Mouse (Mus musculus) stomach, postnatal 0 days (tissue): ENCODE measurements around the gene Zfp385a. TPM values are rescaled to one million over a fixed set of nuclear protein-coding genes. Genes with fewer than 3 reads are reported as not detected.

Experiments used
- ATAC-seq: fragments of 200-750 bp; cut with Nextera tagmentation; 2 replicates; pipeline ENCODE4 v1.8.0; 2017; ENCODE audit not compliant: low FRiP score, low TSS enrichment
- DNase-seq: peaks from one replicate; pipeline ENCODE4 v3.0.0-alpha.2; 2016; ENCODE audit warnings: low spot score
- H3K27ac ChIP-seq: fragments of 300-500 bp; sonication (generic); replicated peaks from 2 replicates; pipeline ENCODE4 v1.5.1; 2014; ENCODE audit warnings: mild to moderate bottlenecking, control low read depth
- H3K27me3 ChIP-seq: fragments of 300-500 bp; sonication (generic); 2 replicates; pipeline ENCODE4 v1.6.1; 2014; ENCODE audit warnings: low read length; ENCODE audit not compliant: control insufficient read depth, insufficient read depth
- H3K36me3 ChIP-seq: fragments of 300-500 bp; sonication (generic); 2 replicates; pipeline ENCODE4 v1.6.1; 2014; ENCODE audit warnings: low read length, mixed read lengths; ENCODE audit not compliant: control insufficient read depth, insufficient read depth
- H3K4me1 ChIP-seq: fragments of 300-500 bp; sonication (generic); replicated peaks from 2 replicates; pipeline ENCODE4 v1.6.1; 2014; ENCODE audit warnings: antibody characterized with exemption; ENCODE audit not compliant: control insufficient read depth, insufficient read depth
- H3K4me2 ChIP-seq: fragments of 300-500 bp; sonication (generic); replicated peaks from 2 replicates; pipeline ENCODE4 v1.6.1; 2014; ENCODE audit warnings: low read depth, mild to moderate bottlenecking, control low read depth, moderate library complexity
- H3K4me3 ChIP-seq: fragments of 300-500 bp; sonication (generic); 2 replicates; pipeline ENCODE4 v1.5.1; 2014; ENCODE audit warnings: low read depth, low read length, control low read depth
- H3K9ac ChIP-seq: fragments of 300-500 bp; sonication (generic); 2 replicates; pipeline ENCODE4 v1.6.1; 2014; ENCODE audit warnings: mild to moderate bottlenecking, low read length, control low read depth, mixed read lengths
- H3K9me3 ChIP-seq: fragments of 300-500 bp; sonication (generic); 2 replicates; pipeline ENCODE4 v1.6.1; 2016; ENCODE audit warnings: low read length; ENCODE audit not compliant: control insufficient read depth
- CTCF ChIP-seq: IDR thresholded peaks from 2 replicates; pipeline ENCODE4 v1.5.1; 2016; ENCODE audit warnings: antibody characterized with exemption, low read depth, mild to moderate bottlenecking, moderate library complexity
- EP300 ChIP-seq: optimal IDR thresholded peaks from 2 replicates; pipeline ENCODE3; 2016; ENCODE audit warnings: antibody characterized with exemption
- WGBS: fragments of 180-500 bp; shearing (Covaris S2); extraction: QIAGEN DNeasy Blood & Tissue Kit; methylation state at CpG from one replicate; pipeline ENCODE4 v1.1.7; 2014; 5-methylcytosine and 5-hydroxymethylcytosine counted together
- polyA plus RNA-seq: library from polyadenylated mRNA; unstranded; fragments of >200 nt; fragmentation: Nextera tagmentation; extraction: Ambion mirVana; gene quantifications from 2 replicates; pipeline ENCODE4 v1.2.1, GENCODE M21; 2015

Zfp385a gene
- polyA plus RNA-seq, 1 experiment from 2014 or later: 6.0 TPM

DNA sequence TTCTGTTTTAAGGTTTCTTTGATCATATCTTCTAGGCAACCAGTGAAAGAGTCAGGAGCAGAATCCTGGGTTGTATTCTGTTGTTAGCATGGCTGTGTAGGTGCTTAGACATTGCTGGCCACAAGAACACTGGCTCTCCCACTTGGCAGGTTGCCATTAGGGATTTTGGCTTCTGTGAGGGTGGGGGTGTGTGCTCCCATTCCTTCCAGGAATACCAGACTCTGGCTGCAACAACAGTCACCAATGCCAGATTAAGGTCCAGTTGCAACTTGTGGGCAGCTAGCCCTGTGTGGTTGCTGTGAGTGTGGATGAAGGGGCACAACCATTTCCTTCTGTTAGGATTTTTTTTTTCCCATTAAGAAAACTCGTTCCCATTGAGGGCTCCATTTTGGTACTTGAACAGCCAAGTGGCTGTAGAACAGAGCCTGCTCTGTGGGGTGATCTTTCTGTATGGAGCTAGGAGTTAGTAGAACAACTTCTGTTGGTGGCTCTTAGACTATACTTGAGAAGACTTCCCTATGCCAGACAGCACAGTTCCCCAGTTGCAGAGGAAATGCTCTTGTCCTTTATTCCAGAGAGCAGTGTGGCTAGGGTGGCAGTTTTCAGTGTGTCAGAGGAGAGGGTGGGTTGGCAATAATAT lies 54.0 kb downstream of the Zfp385a start:
- no peaks in the 10 kb centered on the region for H3K9me3 ChIP-seq
- DNase-seq: peak; percentile 51
- peaks cover 10% of the 10 kb centered on the region; the same call in 1 of the 2 replicates for H3K4me1 ChIP-seq
- no peak overlapping the region for H3K9ac ChIP-seq
- H3K27ac ChIP-seq: peak overlapping the region; percentile 41; the same call in 1 of the 2 replicates
- 33% methylated on average over 1 of the region's 1 CpGs for WGBS
- H3K27me3 ChIP-seq: no peaks in the 10 kb centered on the region
- no peak for ATAC-seq
- H3K4me3 ChIP-seq: no peak overlapping the region
- no peak overlapping the region for H3K4me2 ChIP-seq
- no peak for TF ChIP-seq CTCF
- no peak for TF ChIP-seq EP300
- no peaks in the 10 kb centered on the region; the same call in 1 of the 2 replicates for H3K36me3 ChIP-seq

DNA sequence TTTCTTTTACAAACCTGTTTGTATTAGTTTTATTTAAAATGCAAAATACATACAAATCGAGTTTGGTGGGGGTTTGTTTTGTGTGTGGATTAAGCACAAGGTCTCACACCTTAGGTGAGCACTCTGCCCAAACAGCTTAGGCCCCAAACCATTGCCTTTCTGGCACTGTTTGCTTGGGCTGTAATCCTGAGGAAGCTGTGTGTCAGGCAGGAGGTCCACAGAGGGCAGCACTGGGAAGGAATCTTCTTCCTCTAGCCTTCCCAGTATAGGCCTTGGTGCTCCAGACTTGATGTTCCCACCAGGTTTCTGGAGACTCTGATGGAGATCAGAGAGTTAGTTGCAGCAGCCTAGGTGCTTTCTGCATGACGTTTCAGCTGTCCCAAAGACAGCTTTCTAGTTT lies 55.2 kb downstream of the Zfp385a start:
- H3K27ac ChIP-seq: no peak overlapping the region

DNA sequence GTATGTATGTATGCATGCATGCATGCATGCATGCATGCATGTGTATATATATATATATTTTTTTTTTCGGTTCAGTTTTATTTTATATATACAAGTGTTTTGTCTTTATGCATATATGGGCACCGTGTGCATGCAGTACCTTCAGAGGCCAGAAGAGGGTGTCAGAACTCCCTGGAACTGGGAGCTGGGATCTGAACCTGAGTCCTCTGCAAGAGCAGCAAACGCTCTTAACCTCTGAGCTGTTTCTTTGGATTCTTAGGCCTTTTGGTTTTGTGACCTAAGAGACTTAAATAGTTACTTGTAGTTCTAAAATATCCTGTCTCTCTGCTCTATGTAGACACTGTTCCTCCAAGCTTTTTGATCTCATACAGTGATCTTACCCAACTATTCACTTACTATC lies 55.8 kb downstream of the Zfp385a start:
- peak; percentile 61 for DNase-seq

More for the DNA sequence above, 55.2 kb downstream of the Zfp385a start:
- Histone ChIP-seq H3K27me3 (no peaks in the 10 kb centered on the region), H3K4me3 (no peak overlapping the region), H3K9me3 (no peaks in the 10 kb centered on the region), H3K4me1 (peaks cover 10% of the 10 kb centered on the region; the same call in 1 of the 2 replicates), H3K36me3 (no peaks in the 10 kb centered on the region; the same call in 1 of the 2 replicates), H3K9ac (no peak overlapping the region), H3K4me2 (no peak overlapping the region)
- TF ChIP-seq EP300 (no peak), CTCF (peak; percentile 51)
- DNase-seq (no peak), ATAC-seq (no peak)
- WGBS: 36% methylated on average over 2 of the region's 2 CpGs

GRCm38 (mm10) chr15:103281465-103282205 lies 58.3 kb downstream of the Zfp385a start:
- no peaks in the 10 kb centered on the region for H3K27me3 ChIP-seq
- ATAC-seq (no peak), DNase-seq (no peak)
- no peak overlapping the region for H3K27ac ChIP-seq
- peaks cover 10% of the 10 kb centered on the region; the same call in 1 of the 2 replicates for H3K4me1 ChIP-seq
- H3K4me3 ChIP-seq: no peak overlapping the region
- no peak for TF ChIP-seq CTCF
- TF ChIP-seq EP300: no peak
- no peaks in the 10 kb centered on the region; the same call in 1 of the 2 replicates for H3K36me3 ChIP-seq
- WGBS: 90% methylated on average over 3 of the region's 3 CpGs
- H3K9ac ChIP-seq: no peak overlapping the region
- no peaks in the 10 kb centered on the region for H3K9me3 ChIP-seq
- H3K4me2 ChIP-seq: no peak overlapping the region

More for the DNA sequence above, 55.8 kb downstream of the Zfp385a start:
- H3K36me3 ChIP-seq: no peaks in the 10 kb centered on the region
- H3K9ac ChIP-seq: no peak overlapping the region
- TF ChIP-seq EP300 (no peak), CTCF (peak; percentile 72)
- peaks cover 10% of the 10 kb centered on the region; the same call in 1 of the 2 replicates for H3K4me1 ChIP-seq
- H3K27ac ChIP-seq: no peak overlapping the region
- 69% methylated on average over 3 of the region's 3 CpGs for WGBS
- H3K9me3 ChIP-seq: no peaks in the 10 kb centered on the region
- H3K27me3 ChIP-seq: no peaks in the 10 kb centered on the region
- H3K4me3 ChIP-seq: no peak overlapping the region
- no peak overlapping the region for H3K4me2 ChIP-seq
- ATAC-seq: no peak

- WGBS: 49% methylated on average over 3 of the region's 3 CpGs
- no peak overlapping the region for H3K4me2 ChIP-seq
- peak; percentile 52 for ATAC-seq
- peaks cover 9% of the 10 kb centered on the region; the same call in 1 of the 2 replicates for H3K4me1 ChIP-seq
- no peaks in the 10 kb centered on the region; the same call in 1 of the 2 replicates for H3K36me3 ChIP-seq
- 0 out of 2 replicates have a peak overlapping the region, but pooled peaks have one; percentile 13 for H3K27ac ChIP-seq
- H3K27me3 ChIP-seq: no peaks in the 10 kb centered on the region
- no peak overlapping the region for H3K9ac ChIP-seq
- TF ChIP-seq CTCF (peak; percentile 82), EP300 (no peak)
- DNase-seq: peak; percentile 65
- H3K4me3 ChIP-seq: no peak overlapping the region
- H3K9me3 ChIP-seq: no peaks in the 10 kb centered on the region
These were observed 59.0 kb downstream of the Zfp385a start for GRCm38 (mm10) chr15:103280817-103281464.
